Mouse (Mus musculus): ENCODE measurements around the gene Hnrnpa3. TPM values are rescaled to one million over a fixed set of nuclear protein-coding genes. Genes with fewer than 3 reads are reported as not detected.
"Not testable (repeated sequence)": the region's sequence is repeated elsewhere in the genome, so short reads cannot be mapped to it uniquely, and the experiment has no call there.

Hnrnpa3 gene
- total and polyA plus RNA-seq, 3 experiments: 215 to 576 (median 509) TPM

DNA sequence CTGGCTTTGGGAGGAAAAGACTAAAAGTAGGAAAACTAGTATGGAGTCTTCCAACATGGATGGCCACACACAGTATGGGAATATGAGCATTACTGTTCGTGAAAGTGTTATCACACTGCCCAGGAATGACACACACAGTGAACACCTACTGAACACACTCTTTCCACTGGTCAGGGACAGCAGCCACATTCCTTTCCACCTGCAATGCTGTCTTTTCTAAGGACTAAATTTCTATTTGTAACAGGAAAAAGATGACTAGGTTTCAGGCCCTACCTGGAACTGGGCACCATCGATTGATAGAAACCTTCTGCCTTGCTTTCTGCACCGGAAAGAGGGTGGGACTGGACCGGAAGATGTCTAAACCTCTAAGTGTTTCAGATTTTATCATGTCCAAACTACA, 31.6 kb downstream of the Hnrnpa3 start:
- Histone ChIP-seq H3K4me1 (ENCODE audit: insufficient read depth, low read depth, low read length) (peaks cover 56% of the 10 kb centered on the region), H3K27me3 (ENCODE audit: insufficient read depth, low read length) (no peaks in the 10 kb centered on the region), H3K4me3 (ENCODE audit: low read depth, low read length) (no peak overlapping the region), H3K9me3 (replicated peaks) (no peaks in the 10 kb centered on the region), H3K36me3 (replicated peaks) (peaks cover 86% of the 10 kb centered on the region)
- no peak for TF ChIP-seq CTCF (IDR thresholded peaks at IDR 0.05; ENCODE audit: low read depth, low read length)
- TF ChIP-seq POLR2AphosphoS5 (IDR thresholded peaks at IDR 0.05; ENCODE audit: insufficient replicate concordance, low read depth, low read length): no peak
- TF ChIP-seq GATA1 (IDR thresholded peaks at IDR 0.05; ENCODE audit: borderline replicate concordance, low read length): no peak
- no peak for TF ChIP-seq GATA2 (IDR thresholded peaks at IDR 0.05; ENCODE audit: borderline replicate concordance, low read depth, low read length)
- TF ChIP-seq TAL1 (conservative IDR thresholded peaks at IDR 0.05; ENCODE audit: low read depth, low read length): no peak
- DNase-seq (ENCODE audit: low spot score): no peak
- ATAC-seq (ENCODE audit: extremely low read depth, insufficient number of reproducible peaks, low FRiP score, poor library complexity, severe bottlenecking): no peak

DNA sequence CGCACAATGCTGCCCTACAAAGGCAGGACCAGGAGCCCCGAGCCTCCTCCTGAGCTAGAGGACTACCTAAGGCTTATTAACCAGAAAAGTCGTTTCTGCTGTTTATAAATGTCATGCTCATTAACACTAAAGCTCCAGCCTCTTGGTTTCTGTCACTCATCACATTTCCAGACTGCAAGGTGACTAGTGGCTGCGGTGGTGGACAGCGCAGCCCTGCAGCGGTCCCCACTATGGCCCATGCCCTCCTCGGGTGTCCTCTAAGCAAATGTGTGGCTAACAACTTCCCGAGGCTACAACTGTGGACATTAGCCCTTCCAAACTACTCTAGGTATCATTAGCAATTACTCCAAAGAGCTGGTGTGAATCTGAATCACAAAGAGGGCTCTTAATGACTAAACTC, 32.3 kb downstream of the Hnrnpa3 start:
- no peak for ATAC-seq (ENCODE audit: extremely low read depth, insufficient number of reproducible peaks, low FRiP score, poor library complexity, severe bottlenecking)
- Histone ChIP-seq H3K27me3 (ENCODE audit: insufficient read depth, low read length) (no peaks in the 10 kb centered on the region), H3K4me3 (ENCODE audit: low read depth, low read length) (no peak overlapping the region), H3K9me3 (replicated peaks) (no peaks in the 10 kb centered on the region), H3K36me3 (replicated peaks) (peaks cover 87% of the 10 kb centered on the region), H3K4me1 (ENCODE audit: insufficient read depth, low read depth, low read length) (peaks cover 57% of the 10 kb centered on the region)
- TF ChIP-seq GATA2 (IDR thresholded peaks at IDR 0.05; ENCODE audit: borderline replicate concordance, low read depth, low read length) (no peak), TAL1 (conservative IDR thresholded peaks at IDR 0.05; ENCODE audit: low read depth, low read length) (no peak), GATA1 (IDR thresholded peaks at IDR 0.05; ENCODE audit: borderline replicate concordance, low read length) (no peak), CTCF (IDR thresholded peaks at IDR 0.05; ENCODE audit: low read depth, low read length) (no peak), POLR2AphosphoS5 (IDR thresholded peaks at IDR 0.05; ENCODE audit: insufficient replicate concordance, low read depth, low read length) (no peak)
- no peak for DNase-seq (ENCODE audit: low spot score)

DNA sequence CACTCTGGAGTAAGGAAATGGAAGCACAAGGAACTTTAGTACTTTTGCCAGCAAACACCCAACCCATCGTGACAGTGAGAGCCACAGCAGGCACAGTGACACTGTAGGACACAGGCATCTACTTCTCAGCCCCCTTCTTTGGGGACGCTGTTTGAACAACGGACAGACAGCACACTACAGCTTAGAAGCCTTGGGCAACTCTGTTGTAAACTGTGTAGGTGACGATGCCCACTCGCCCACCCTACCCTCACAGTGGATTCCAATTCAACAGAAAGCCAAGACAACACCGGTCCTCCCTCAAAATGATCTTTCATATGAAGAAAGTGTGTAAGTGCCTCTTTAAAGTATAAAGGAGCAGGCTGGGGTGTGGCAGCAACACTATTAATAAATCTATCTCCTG, 33.3 kb downstream of the Hnrnpa3 start:
- Histone ChIP-seq H3K4me3 (ENCODE audit: low read depth, low read length) (no peak overlapping the region), H3K36me3 (replicated peaks) (peaks cover 89% of the 10 kb centered on the region), H3K9me3 (replicated peaks) (no peaks in the 10 kb centered on the region), H3K27me3 (ENCODE audit: insufficient read depth, low read length) (no peaks in the 10 kb centered on the region), H3K4me1 (ENCODE audit: insufficient read depth, low read depth, low read length) (peaks cover 59% of the 10 kb centered on the region)
- TF ChIP-seq CTCF (IDR thresholded peaks at IDR 0.05; ENCODE audit: low read depth, low read length) (no peak), GATA2 (IDR thresholded peaks at IDR 0.05; ENCODE audit: borderline replicate concordance, low read depth, low read length) (no peak), TAL1 (conservative IDR thresholded peaks at IDR 0.05; ENCODE audit: low read depth, low read length) (no peak), GATA1 (IDR thresholded peaks at IDR 0.05; ENCODE audit: borderline replicate concordance, low read length) (no peak), POLR2AphosphoS5 (IDR thresholded peaks at IDR 0.05; ENCODE audit: insufficient replicate concordance, low read depth, low read length) (no peak)
- DNase-seq (ENCODE audit: low spot score) (no peak), ATAC-seq (ENCODE audit: extremely low read depth, insufficient number of reproducible peaks, low FRiP score, poor library complexity, severe bottlenecking) (no peak)

DNA sequence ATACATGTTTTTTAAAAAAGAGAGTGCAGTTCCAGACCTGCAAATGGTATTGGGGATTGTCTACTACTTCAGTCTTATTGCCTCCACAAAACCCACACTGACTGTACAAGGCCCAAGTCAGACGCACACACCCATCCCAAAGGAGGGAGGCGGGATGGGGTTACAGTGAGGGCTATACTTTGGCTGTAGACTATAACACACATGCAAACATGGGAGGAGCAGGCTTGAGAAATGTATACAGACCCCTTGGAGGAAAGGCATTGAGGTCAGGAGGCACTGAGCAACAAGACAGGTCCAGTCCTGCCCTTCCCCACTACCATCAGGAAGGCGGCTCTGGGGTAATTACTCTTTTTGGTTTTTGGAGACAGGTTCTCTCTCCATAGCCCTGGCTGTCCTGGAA, 35.9 kb downstream of the Hnrnpa3 start:
- not testable (repeated sequence) for H3K9me3 ChIP-seq (replicated peaks)

DNA sequence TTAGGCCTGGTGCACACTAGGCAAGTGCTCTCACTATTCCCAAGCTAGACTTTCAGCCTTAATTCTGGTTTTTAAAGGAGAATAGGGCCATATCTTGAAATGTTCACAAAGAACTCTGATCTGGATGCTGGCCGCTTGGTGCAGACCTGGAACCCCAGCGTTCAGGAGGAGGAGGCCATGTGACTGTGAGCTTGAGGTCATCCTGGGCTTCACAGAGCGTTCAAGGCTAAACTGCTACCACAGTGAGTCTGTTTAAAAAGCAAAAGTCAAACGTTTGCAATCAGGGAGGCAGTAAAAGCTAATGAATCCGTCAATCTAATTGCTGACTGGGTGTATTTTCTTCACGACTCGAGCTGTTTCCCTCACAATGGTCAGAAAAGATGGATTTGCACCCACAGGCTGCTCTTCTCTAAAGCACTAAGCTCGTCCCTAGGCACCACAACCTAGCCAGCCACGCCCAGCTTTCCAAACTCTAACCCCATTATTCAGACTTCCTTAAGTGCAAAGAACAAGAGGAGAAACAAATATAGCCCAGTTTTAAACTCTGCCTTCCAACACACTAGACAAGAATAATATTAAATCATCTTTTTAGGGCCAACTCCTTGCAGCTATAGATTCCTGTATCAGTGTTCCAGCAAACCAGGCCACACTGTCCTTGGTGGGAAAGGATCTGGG, 36.8 kb downstream of the Hnrnpa3 start:
- H3K4me3 ChIP-seq (ENCODE audit: low read depth, low read length): no peak overlapping the region
- DNase-seq (ENCODE audit: low spot score): no peak
- no peaks in the 10 kb centered on the region for H3K9me3 ChIP-seq (replicated peaks)
- ATAC-seq (ENCODE audit: extremely low read depth, insufficient number of reproducible peaks, low FRiP score, poor library complexity, severe bottlenecking): no peak
- TF ChIP-seq CTCF (IDR thresholded peaks at IDR 0.05; ENCODE audit: low read depth, low read length) (no peak), POLR2AphosphoS5 (IDR thresholded peaks at IDR 0.05; ENCODE audit: insufficient replicate concordance, low read depth, low read length) (no peak), TAL1 (conservative IDR thresholded peaks at IDR 0.05; ENCODE audit: low read depth, low read length) (no peak), GATA2 (IDR thresholded peaks at IDR 0.05; ENCODE audit: borderline replicate concordance, low read depth, low read length) (no peak), GATA1 (IDR thresholded peaks at IDR 0.05; ENCODE audit: borderline replicate concordance, low read length) (no peak)
- no peaks in the 10 kb centered on the region for H3K27me3 ChIP-seq (ENCODE audit: insufficient read depth, low read length)
- peaks cover 67% of the 10 kb centered on the region for H3K4me1 ChIP-seq (ENCODE audit: insufficient read depth, low read depth, low read length)
- H3K36me3 ChIP-seq (replicated peaks): peaks cover 87% of the 10 kb centered on the region

More for the DNA sequence above, 35.9 kb downstream of the Hnrnpa3 start:
- H3K27me3 ChIP-seq (ENCODE audit: insufficient read depth, low read length); ATAC-seq (ENCODE audit: extremely low read depth, insufficient number of reproducible peaks, low FRiP score, poor library complexity, severe bottlenecking); DNase-seq (ENCODE audit: low spot score); H3K4me3 ChIP-seq (ENCODE audit: low read depth, low read length): not testable (repeated sequence)
- peaks cover 87% of the 10 kb centered on the region for H3K36me3 ChIP-seq (replicated peaks)
- peaks cover 63% of the 10 kb centered on the region for H3K4me1 ChIP-seq (ENCODE audit: insufficient read depth, low read depth, low read length)

DNA sequence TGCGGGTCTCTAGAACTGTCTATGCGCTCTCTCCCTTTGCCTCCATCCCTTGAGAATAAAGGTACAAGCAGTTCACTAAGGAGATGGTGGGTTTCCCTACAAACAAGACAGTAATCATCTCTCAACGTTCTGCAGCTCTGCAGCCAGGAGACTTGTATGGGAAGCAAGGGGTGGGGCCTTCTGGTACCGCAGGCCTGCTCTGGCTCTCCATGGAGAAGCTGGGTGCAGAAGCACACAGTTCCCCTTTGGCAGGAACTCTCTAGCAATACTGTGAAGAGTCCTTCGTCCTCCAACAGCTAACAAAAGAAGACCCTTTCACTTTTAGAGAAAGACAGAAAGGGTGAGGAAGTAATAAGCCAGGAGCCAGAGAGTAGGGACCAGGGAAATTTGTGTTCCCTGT, 37.3 kb downstream of the Hnrnpa3 start:
- Histone ChIP-seq H3K4me1 (ENCODE audit: insufficient read depth, low read depth, low read length) (peaks cover 70% of the 10 kb centered on the region), H3K27me3 (ENCODE audit: insufficient read depth, low read length) (no peaks in the 10 kb centered on the region), H3K4me3 (ENCODE audit: low read depth, low read length) (no peak overlapping the region), H3K9me3 (replicated peaks) (no peaks in the 10 kb centered on the region), H3K36me3 (replicated peaks) (peaks cover 87% of the 10 kb centered on the region)
- ATAC-seq (ENCODE audit: extremely low read depth, insufficient number of reproducible peaks, low FRiP score, poor library complexity, severe bottlenecking) (no peak), DNase-seq (ENCODE audit: low spot score) (no peak)
- TF ChIP-seq GATA1 (IDR thresholded peaks at IDR 0.05; ENCODE audit: borderline replicate concordance, low read length): no peak
- TF ChIP-seq POLR2AphosphoS5 (IDR thresholded peaks at IDR 0.05; ENCODE audit: insufficient replicate concordance, low read depth, low read length): no peak
- TF ChIP-seq CTCF (IDR thresholded peaks at IDR 0.05; ENCODE audit: low read depth, low read length): no peak
- no peak for TF ChIP-seq TAL1 (conservative IDR thresholded peaks at IDR 0.05; ENCODE audit: low read depth, low read length)
- no peak for TF ChIP-seq GATA2 (IDR thresholded peaks at IDR 0.05; ENCODE audit: borderline replicate concordance, low read depth, low read length)

All from G1E (cell line).